Mouse (Mus musculus): ENCODE results near the gene Zfp941. TPM values are rescaled to one million over a fixed set of nuclear protein-coding genes. Genes with fewer than 3 reads are reported as not detected.

Zfp941 gene
- polyA plus RNA-seq, 1 experiment from 2014 or later = 3.0 TPM

GRCm38 (mm10) chr7:140834968-140835757 lies 13.2 kb upstream of the Zfp941 start, which contains the start of gene Urah:
Gene Urah, plus strand, starts transcription at chr7:140835018.
- Histone ChIP-seq H3K27me3 (ENCODE audit: low read depth, poor library complexity, severe bottlenecking) (peaks cover 7% of the 10 kb centered on the region; the same call in 1 of the 2 replicates), H3K4me3 (no peak within 1 kb of the TSS), H3K4me1 (peaks cover 4% of the 10 kb centered on the region; the same call in 1 of the 2 replicates), H3K36me3 (no peaks in the 10 kb centered on the region), H3K9me3 (replicated peaks) (no peaks in the 10 kb centered on the region), H3K27ac (replicated peaks) (no peak within 1 kb of the TSS; the same call in 1 of the 2 replicates)
- WGBS = 47% methylated on average over 20 of the region's 20 CpGs
- no peak for DNase-seq (ENCODE audit: low spot score)

GRCm38 (mm10) chr7:140833341-140833740 lies 11.4 kb upstream of the Zfp941 start:
- no peak overlapping the region for H3K4me3 ChIP-seq
- no peaks in the 10 kb centered on the region for H3K27me3 ChIP-seq (ENCODE audit: low read depth, poor library complexity, severe bottlenecking)
- WGBS = 86% methylated on average over 4 of the region's 4 CpGs
- peaks cover 4% of the 10 kb centered on the region; the same call in 1 of the 2 replicates for H3K4me1 ChIP-seq
- no peak for DNase-seq (ENCODE audit: low spot score)
- no peaks in the 10 kb centered on the region for H3K36me3 ChIP-seq
- no peak overlapping the region for H3K27ac ChIP-seq (replicated peaks)
- H3K9me3 ChIP-seq (replicated peaks) = no peaks in the 10 kb centered on the region

GRCm38 (mm10) chr7:140831447-140831846 lies 9.5 kb upstream of the Zfp941 start:
- DNase-seq (ENCODE audit: low spot score) = no peak
- H3K9me3 ChIP-seq (replicated peaks) = no peaks in the 10 kb centered on the region
- no peak overlapping the region for H3K27ac ChIP-seq (replicated peaks)
- H3K27me3 ChIP-seq (ENCODE audit: low read depth, poor library complexity, severe bottlenecking) = no peaks in the 10 kb centered on the region
- H3K4me1 ChIP-seq = peaks cover 4% of the 10 kb centered on the region; the same call in 1 of the 2 replicates
- no peak overlapping the region for H3K4me3 ChIP-seq
- H3K36me3 ChIP-seq = no peaks in the 10 kb centered on the region
- WGBS = 87% methylated on average over 6 of the region's 6 CpGs

GRCm38 (mm10) chr7:140828171-140828881 lies 6.3 kb upstream of the Zfp941 start:
- DNase-seq (ENCODE audit: low spot score) = no peak

GRCm38 (mm10) chr7:140822731-140823130 lies 753 bp upstream of the Zfp941 start:
- Histone ChIP-seq H3K27ac (replicated peaks) (no peak overlapping the region), H3K4me1 (peaks cover 11% of the 10 kb centered on the region; the same call in 1 of the 2 replicates), H3K4me3 (no peak overlapping the region), H3K27me3 (ENCODE audit: low read depth, poor library complexity, severe bottlenecking) (peaks cover 6% of the 10 kb centered on the region; the same call in 1 of the 2 replicates), H3K36me3 (no peaks in the 10 kb centered on the region), H3K9me3 (replicated peaks) (no peaks in the 10 kb centered on the region)
- DNase-seq (ENCODE audit: low spot score) = no peak
- 90% methylated on average over 4 of the region's 4 CpGs for WGBS

More at GRCm38 (mm10) chr7:140828171-140828881, 6.3 kb upstream of the Zfp941 start:
- no peaks in the 10 kb centered on the region for H3K27me3 ChIP-seq (ENCODE audit: low read depth, poor library complexity, severe bottlenecking)
- WGBS = 43% methylated on average over 8 of the region's 8 CpGs
- H3K9me3 ChIP-seq (replicated peaks) = no peaks in the 10 kb centered on the region
- H3K36me3 ChIP-seq = no peaks in the 10 kb centered on the region
- no peaks in the 10 kb centered on the region for H3K4me1 ChIP-seq
- H3K4me3 ChIP-seq = no peak overlapping the region
- no peak overlapping the region for H3K27ac ChIP-seq (replicated peaks)

- Histone ChIP-seq H3K4me1 (peaks cover 11% of the 10 kb centered on the region; the same call in 1 of the 2 replicates), H3K27ac (replicated peaks) (peak overlapping the region; percentile 86; the same call in 1 of the 2 replicates), H3K36me3 (no peaks in the 10 kb centered on the region), H3K9me3 (replicated peaks) (no peaks in the 10 kb centered on the region), H3K27me3 (ENCODE audit: low read depth, poor library complexity, severe bottlenecking) (peaks cover 6% of the 10 kb centered on the region; the same call in 1 of the 2 replicates), H3K4me3 (peak overlapping the region; percentile 68)
- DNase-seq (ENCODE audit: low spot score) = no peak
- 46% methylated on average over 5 of the region's 5 CpGs for WGBS
Measured at GRCm38 (mm10) chr7:140821305-140821652, 699 bp downstream of the Zfp941 start.

- Histone ChIP-seq H3K9me3 (replicated peaks) (no peaks in the 10 kb centered on the region), H3K4me1 (peaks cover 11% of the 10 kb centered on the region; the same call in 1 of the 2 replicates), H3K36me3 (no peaks in the 10 kb centered on the region), H3K27ac (replicated peaks) (no peak overlapping the region), H3K27me3 (ENCODE audit: low read depth, poor library complexity, severe bottlenecking) (peaks cover 6% of the 10 kb centered on the region; the same call in 1 of the 2 replicates), H3K4me3 (no peak overlapping the region)
- 83% methylated on average over 4 of the region's 4 CpGs for WGBS
- DNase-seq (ENCODE audit: low spot score) = no peak
Measured at GRCm38 (mm10) chr7:140820173-140820572, 1.8 kb downstream of the Zfp941 start.

- 90% methylated on average over 12 of the region's 12 CpGs for WGBS
- Histone ChIP-seq H3K4me3 (no peak overlapping the region), H3K9me3 (replicated peaks) (no peaks in the 10 kb centered on the region), H3K36me3 (peaks cover 32% of the 10 kb centered on the region), H3K27me3 (ENCODE audit: low read depth, poor library complexity, severe bottlenecking) (no peaks in the 10 kb centered on the region), H3K4me1 (0 out of 2 replicates have a peak, but pooled peaks cover 2% of the 10 kb centered on the region), H3K27ac (replicated peaks) (no peak overlapping the region)
- DNase-seq (ENCODE audit: low spot score) = no peak
Measured at GRCm38 (mm10) chr7:140812850-140813249, 9.1 kb downstream of the Zfp941 start.

- Histone ChIP-seq H3K27ac (replicated peaks) (no peak overlapping the region), H3K36me3 (peaks cover 32% of the 10 kb centered on the region), H3K4me1 (0 out of 2 replicates have a peak, but pooled peaks cover 3% of the 10 kb centered on the region), H3K27me3 (ENCODE audit: low read depth, poor library complexity, severe bottlenecking) (no peaks in the 10 kb centered on the region), H3K9me3 (replicated peaks) (no peaks in the 10 kb centered on the region), H3K4me3 (no peak overlapping the region)
- DNase-seq (ENCODE audit: low spot score) = no peak
- WGBS = 84% methylated on average over 13 of the region's 13 CpGs
Measured at GRCm38 (mm10) chr7:140811714-140812113, 10.3 kb downstream of the Zfp941 start.

GRCm38 (mm10) chr7:140810496-140810895 lies 11.5 kb downstream of the Zfp941 start:
- WGBS = 89% methylated on average over 6 of the region's 6 CpGs
- no peak for DNase-seq (ENCODE audit: low spot score)
- H3K9me3 ChIP-seq (replicated peaks) = no peaks in the 10 kb centered on the region
- no peak overlapping the region for H3K4me3 ChIP-seq
- no peak overlapping the region for H3K27ac ChIP-seq (replicated peaks)
- H3K4me1 ChIP-seq = 0 out of 2 replicates have a peak, but pooled peaks cover 3% of the 10 kb centered on the region
- peaks cover 32% of the 10 kb centered on the region for H3K36me3 ChIP-seq
- H3K27me3 ChIP-seq (ENCODE audit: low read depth, poor library complexity, severe bottlenecking) = no peaks in the 10 kb centered on the region

- 18% methylated on average over 1 of the region's 1 CpGs for WGBS
Measured at GRCm38 (mm10) chr7:140805704-140806103, 16.3 kb downstream of the Zfp941 start.

GRCm38 (mm10) chr7:140802629-140803028 lies 19.3 kb downstream of the Zfp941 start:
- H3K9me3 ChIP-seq (replicated peaks) = no peaks in the 10 kb centered on the region
- H3K4me1 ChIP-seq = no peaks in the 10 kb centered on the region
- WGBS = 90% methylated on average over 6 of the region's 6 CpGs
- H3K27me3 ChIP-seq (ENCODE audit: low read depth, poor library complexity, severe bottlenecking) = no peaks in the 10 kb centered on the region
- DNase-seq (ENCODE audit: low spot score) = no peak
- H3K27ac ChIP-seq (replicated peaks) = no peak overlapping the region
- no peaks in the 10 kb centered on the region for H3K36me3 ChIP-seq
- H3K4me3 ChIP-seq = no peak overlapping the region

More at GRCm38 (mm10) chr7:140805704-140806103, 16.3 kb downstream of the Zfp941 start:
- Histone ChIP-seq H3K27me3 (ENCODE audit: low read depth, poor library complexity, severe bottlenecking) (no peaks in the 10 kb centered on the region), H3K9me3 (replicated peaks) (no peaks in the 10 kb centered on the region), H3K4me1 (0 out of 2 replicates have a peak, but pooled peaks cover 3% of the 10 kb centered on the region), H3K4me3 (no peak overlapping the region), H3K27ac (replicated peaks) (no peak overlapping the region), H3K36me3 (peaks cover 5% of the 10 kb centered on the region)
- no peak for DNase-seq (ENCODE audit: low spot score)
